Mouse (Mus musculus): ENCODE results near the gene Dnajc6.

The Dnajc6 gene

DNA sequence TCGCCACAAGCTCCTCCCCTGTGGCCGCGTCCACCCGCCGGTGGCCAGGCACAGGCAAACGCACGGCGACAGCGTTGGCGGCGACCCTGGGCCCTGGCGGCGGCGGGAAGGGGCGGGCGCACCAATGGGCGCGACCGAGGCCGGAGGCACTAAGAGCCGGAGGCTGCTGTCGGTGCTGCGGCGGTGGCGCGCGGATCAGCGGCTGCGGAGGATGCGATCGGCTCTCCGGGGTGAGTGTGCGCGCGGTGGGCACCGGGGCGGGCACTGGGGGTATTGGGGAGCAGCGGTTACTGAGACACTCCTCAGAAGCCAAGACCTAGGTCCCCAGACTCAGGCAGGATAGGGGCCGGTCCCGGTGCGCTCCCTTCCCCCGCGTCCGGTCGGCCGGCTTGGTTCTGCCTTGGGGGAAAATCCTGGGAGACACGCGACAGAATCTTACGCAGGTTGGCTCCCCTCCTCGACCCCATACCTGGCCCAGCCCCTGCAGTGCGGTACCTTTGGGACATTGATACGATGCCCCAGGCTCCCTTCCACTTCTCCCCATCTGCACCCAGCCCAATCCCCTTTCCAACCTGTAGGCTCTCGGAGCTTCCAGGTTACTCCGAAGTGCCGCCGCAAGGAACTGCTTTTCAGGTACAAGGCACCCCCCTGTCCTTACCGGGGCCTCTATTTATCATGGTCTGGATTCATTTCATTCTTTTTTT lies at the start of gene Dnajc6:
Gene Dnajc6 (plus strand): TSS at position 115 of the 704 bp plus-strand sequence.
- peak; percentile 42 for DNase-seq

DNA sequence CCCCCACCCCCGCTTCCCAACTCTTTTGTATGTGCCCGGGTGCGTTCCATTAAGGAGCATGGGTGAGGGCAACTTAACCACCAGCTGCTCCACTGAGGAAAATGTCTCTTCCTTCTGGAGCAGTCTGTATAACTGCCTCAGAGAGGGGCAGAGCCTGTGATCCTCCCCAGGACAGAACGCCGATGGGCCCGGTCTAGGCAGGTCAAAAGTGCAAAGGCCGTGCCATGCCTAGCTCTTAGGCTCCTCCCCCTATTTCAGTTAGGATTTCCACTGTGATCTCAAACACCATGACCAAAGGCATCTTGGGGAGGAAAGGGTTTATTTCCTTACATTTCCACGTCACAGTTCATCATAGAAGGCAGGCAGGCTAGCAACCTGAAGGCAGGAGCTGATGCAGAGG lies 47.7 kb upstream of the Dnajc6 start:
- DNase-seq, result no peak

DNA sequence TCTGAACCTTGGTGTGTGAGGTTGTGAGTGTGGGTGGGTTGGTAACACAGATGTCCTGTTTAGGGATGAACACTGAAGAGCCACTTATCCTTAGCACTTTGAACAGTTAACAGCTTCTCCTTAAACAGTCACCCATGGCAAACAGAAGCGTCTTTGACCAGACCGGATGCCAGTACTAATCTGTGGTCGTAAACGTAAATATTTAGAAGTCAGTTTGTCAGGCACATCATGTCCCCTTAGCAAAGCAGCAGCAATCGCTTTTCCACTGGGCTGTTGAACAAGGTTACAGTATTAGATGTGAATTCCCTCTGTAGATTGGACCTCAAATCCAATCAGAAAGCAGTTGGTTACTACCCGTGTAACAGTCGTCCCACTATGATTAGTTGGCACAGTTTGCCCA lies 47.1 kb upstream of the Dnajc6 start:
- DNase-seq, result no peak

DNA sequence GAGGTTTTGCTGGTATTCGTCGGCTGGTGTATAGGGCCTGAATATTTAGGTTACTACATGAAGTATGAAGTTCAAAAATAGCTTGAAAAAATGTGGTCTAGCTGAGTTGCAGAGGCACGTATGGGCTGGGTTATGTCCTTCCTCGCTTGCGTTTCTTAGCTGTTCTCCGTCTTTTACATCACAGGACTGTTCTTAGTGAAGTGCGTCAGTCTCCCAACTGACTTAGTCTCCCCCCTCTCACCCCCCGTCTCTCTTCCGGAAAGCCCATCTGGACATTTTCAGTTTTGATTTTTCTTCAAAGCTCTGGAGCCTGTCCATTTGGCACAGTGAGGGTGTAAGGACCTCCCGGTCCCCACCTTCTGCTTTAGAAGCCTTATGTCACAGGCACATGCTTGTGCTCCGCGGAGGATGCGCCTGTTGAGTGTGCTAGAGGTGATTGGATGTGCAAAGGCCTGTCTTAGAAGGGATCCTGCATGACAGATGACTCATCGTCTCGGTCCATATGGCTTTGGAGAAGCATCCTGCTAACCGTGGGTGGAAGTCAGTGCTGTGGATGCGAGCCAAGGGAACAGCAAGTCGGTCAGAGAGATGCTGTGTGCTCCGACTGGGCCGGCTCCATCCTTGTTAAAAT lies 46.2 kb upstream of the Dnajc6 start:
- DNase-seq, result peak; percentile 29

DNA sequence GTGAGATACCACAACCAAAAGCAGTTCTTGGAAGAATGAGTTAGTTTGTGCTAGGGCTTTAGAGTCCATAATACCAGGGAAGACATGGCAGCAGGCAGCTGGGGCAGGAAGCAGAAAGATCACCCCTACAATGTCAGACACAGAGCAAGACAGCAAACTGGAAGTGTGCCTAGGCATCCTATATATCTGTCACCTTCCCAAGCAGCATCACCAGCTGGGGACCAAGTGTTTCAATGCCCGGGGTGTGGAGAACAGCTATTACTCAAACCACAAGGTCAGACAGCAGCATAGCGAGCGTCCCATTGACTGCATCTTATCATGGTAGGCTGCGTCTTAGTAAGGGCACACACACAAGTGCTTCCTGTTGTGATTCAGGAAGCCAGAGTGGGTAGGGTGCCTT lies 45.4 kb upstream of the Dnajc6 start:
- DNase-seq, result no peak

DNA sequence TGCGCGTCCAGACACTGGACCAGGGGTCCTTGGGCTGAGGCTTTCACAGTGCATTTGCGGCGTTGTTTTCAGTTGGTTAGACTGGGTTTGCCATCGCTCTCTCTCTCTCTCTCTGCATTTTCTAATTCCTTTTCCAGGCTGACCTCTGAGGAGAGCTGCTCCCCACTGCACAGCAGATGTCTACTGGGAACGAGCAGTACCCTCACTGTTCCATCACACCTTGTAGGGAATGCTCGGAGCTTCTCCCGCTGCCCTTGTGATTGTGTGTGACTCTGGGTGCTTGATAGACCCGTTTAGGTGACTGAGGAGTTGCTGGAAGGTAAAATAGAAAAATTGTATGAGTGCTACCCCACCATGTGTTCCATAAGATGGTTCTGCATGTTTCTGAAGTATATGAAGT lies 43.6 kb upstream of the Dnajc6 start:
- no peak for DNase-seq

DNA sequence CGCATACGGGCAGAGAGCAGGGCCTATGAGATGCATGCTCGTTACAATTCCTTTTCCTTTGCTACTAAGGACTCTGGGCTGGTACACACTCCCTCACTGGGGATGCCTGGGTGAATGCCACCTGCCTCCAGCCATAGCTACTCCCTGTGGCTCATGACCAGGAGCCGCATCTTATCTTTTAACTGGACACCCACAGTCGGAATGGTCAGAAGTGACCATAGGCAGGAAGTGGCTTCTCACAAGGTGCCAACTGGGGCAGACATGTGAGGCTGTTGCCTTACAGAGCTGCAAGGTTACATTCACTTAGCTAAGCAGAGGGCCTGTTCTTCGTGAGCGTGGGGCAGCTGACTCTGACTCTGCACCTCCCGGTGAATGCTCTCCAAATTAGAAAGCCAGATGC lies 39.3 kb upstream of the Dnajc6 start:
- DNase-seq, result no peak

DNA sequence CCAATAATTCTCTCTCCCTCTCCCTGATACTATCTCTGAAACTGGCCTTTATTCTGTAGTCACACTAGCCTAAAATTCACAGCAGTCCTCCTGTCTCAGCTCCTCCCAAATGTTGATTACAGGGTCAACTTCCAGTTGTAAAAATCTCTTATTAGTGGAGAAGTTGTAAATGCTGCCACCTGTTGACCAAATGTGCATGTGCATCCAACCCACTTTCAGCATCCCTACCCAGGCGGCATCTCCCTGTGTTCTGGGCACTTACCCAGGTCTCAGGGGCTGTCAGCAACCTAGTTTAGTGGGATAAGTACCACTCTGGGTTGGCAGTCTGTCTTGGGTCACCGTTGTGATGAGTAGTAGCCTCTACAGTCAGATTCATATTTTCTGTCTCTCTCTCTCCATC lies 38.1 kb upstream of the Dnajc6 start:
- DNase-seq, result peak; percentile 66

DNA sequence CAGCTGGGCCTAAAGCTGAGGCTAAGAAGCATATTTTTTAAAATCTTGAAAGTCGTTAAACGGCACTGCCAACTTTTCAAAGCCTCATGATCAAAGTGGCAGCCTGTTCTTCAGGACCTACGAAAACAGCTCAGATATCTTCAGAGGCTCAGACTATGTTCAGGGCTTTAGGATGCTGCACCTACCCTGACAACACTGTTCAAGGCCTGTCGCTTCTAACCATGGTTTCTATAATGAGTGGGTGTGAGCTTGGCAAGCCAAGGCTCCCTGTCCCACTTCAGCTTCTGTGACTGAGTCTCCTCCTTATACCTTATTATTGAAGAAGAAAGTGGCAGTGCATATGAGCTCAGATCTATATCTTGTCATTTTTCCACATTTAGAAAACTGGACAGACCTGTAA lies 37.1 kb upstream of the Dnajc6 start:
- no peak for DNase-seq

DNA sequence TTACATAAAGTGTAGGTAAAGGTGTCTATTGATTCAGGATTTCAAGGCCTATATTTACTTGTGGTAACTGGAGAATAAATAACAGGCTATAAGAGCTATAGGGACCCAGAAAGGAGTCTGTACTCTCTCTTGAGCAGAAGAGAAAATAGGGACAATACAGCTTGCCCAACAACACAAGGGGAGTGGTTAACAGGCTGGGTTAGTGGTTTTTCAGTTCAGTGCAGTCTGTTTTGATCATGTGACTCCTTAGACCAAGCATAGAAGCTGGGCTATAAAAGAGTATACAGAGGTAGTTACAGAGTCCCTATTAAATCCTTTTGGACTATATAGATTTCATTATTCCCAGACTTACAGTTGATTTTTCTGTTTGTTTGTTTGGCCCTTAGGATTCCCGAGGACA lies 36.3 kb upstream of the Dnajc6 start:
- DNase-seq, result no peak

DNA sequence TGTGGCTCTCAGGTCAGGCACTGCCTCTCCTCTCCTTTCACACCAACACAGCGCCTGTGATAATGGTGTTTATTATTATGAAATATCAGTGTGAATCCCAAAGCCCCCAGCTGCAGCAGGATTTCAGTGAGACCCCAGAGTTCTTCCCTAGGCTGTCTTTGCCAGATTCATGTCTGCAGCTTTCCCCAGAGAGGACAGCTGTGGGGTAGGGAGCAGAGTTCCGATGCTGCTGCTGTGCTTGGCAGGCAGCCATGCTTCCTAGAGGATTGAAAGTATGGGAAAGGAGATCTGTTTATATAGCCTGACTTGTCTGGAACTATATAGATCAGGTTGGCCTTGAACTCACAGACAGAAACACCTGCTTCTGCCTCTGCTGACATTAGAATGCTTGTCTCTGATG lies 34.4 kb upstream of the Dnajc6 start:
- DNase-seq, result no peak

DNA sequence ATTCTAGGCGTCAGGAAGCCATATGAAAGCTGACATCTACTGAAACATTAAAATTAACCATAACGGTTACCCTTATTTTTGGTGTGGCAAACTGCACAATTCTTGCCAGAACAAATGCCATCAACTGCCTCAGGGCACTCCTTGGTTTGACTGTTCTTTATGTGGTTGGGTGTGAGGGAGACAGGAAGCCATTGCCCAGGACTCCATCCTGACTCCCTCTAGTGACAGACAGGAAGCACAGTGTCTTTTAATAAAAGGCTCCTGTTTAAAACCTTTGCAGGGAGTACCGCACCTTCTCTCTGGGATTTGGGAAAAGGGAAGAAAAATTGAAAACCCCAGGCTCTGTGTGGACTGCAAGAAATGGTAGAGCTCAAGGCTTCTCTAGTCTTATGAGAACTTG lies 30.2 kb upstream of the Dnajc6 start:
- no peak for DNase-seq

DNA sequence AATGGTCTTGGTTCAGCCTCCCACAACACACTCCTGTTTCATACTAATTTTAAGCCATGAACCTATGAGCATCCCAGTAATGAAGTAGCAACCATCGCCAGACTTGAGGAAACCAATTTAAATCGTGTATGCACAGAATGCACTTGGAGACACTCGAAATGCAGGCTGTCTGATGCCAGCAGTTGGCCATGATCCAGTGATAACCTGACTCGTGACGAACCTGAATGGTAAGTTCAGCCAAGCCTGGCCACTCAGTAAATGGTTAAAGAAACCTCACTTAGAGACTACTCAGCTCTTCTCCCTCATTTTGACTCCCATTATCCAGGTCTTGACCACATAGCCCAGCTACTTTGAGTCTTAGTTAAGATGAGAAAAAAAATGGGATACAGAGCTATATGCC lies 27.2 kb upstream of the Dnajc6 start:
- DNase-seq, result peak; percentile 45

DNA sequence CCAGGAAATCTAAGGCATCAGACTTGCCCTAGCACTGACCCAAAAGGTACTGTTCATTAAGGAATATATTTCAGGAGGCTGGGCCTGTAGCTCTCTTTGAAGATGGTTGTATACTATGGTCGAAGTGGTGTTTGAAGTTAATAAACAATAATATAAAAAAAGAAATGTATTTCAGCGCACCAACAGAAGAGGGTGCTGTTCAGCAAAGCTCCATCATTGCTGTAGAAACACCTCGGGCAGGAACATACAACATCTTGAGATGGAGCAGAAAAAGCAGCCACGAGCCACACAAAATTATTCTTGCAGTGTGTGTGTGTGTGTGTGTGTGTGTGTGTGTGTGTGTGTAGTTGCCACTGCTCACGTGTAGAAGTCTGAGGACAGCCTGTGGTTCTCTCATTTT lies 25.9 kb upstream of the Dnajc6 start:
- no peak for DNase-seq

DNA sequence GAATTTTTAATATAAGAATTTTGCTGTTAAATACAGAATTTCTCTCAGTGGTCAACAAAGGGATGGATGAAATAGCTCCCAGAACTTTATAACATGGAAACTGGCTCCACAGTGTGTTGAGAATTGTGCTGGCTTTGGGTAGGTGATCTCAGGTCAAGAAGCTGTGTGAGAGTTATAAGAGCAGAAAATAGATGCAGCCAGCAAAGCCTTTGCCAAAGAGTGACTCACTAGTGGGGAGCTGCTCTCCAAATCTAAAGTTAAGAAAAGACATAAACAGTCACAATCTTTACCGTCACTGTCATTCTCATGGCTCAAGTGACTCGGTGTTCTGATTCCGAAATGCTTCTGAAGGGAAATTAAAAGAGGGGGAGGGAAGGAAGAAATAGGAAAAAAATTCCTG lies 23.7 kb upstream of the Dnajc6 start:
- DNase-seq, result no peak

DNA sequence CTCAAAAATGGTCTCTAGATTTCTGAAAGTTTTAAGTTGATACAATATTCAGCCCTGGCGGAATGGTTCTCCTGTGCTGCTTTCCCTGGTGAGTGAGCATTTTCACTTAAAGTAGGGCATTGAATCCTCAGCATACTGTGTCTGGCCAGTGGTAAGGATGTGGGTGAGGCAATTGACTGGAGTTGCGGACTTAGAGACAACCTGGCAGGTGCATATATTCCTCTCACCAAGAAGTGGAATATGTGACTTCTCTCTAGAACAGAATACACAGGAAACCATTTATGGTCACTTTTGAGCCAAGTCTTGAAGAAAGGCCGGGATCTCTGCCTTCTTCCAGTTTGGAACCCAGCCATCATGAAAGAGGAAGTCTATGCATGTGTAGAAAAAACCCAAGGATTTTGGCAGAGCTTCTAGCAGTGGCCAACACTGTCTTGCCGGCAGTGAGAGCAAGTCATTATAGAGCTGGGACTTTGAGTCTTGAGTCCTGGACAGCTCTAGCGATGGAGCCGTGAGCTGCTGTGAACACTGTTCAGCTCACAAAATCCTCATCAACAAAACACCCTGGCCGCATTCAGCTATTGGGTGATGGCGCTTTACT lies 6.0 kb upstream of the Dnajc6 start:
- DNase-seq, result no peak

DNA sequence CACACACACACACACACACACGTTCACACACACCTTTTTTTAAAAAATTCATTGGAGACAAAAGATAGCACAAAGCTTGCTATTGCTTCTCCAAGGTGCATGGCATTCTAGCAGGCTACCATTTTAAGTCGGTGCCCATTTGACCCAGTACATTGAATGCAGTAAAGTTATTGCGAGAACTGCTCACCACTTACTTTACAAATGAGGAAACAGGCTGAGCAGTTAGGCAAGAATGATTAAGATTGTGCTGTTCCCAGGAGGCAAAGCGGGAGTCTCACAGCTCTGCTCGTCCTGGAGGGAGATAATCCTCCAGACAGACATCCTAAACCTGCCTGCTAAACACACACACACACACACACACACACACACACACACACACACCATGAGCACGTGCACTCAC lies 4.7 kb upstream of the Dnajc6 start:
- DNase-seq, result no peak

DNA sequence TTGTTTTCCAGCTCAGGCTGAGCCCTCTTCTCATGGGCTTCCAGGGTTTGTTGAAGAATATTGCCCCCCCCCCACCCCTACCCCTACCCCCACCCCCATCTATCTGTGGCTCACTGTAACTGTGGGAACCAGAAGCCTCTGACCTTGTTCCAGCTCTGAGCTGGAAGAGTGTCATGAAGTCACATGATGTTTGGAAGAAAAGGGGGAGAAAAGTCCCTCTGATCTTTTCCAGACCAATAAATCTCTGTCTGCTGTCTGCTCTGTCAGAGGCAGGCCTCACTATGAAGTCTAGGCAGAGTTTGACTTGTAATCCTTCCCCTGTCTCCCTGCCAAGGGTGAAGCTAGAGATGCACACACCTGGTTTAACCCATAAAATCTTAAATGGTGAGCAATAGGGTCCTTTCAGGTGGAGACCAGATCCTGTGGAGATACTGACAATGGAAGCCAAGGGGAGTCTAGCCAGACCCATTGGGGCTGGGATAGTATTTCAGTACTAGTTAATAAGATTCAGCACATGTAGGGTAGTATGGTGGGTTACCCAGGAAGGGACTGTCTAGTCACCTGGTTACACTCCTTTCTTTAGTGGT lies 2.7 kb upstream of the Dnajc6 start:
- no peak for DNase-seq

DNA sequence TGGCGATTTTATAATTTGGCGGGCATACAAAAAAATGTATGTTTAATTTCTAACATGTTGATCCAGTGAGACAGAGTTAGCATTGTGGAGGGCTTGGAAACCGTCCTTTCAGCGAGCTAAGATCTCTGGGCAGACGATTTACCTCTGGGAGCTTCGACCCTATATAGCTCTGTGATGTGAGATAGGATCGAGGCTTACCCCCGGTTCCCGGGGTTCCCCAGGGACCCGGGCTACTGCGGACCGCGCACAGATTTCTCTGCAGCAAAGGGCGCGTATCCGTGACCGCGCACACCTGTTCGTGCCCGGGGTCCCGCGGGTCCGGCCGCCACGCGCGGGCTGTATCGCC lies 287 bp upstream of the Dnajc6 start:
- DNase-seq, result no peak

DNA sequence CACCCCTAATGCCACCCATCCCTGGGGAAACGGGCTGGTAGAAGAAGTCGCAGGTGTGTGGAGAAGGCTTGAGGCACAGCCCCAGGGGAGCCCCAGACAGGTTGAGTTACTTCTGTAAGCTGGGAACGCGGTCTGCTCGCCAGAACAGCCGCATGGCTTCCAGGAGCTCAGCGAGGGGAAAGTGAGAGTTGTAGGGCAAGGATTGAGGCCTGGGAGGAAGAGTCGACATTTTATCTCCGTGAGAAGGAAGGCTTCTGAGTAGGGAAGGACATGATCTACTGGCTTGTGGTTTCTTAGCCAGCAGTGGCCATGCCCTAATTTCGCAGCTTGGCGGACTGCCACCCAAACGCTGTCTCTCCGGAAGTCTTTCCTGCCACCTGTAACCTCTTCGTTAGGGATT lies 888 bp downstream of the Dnajc6 start:
- DNase-seq, result peak; percentile 36

DNA sequence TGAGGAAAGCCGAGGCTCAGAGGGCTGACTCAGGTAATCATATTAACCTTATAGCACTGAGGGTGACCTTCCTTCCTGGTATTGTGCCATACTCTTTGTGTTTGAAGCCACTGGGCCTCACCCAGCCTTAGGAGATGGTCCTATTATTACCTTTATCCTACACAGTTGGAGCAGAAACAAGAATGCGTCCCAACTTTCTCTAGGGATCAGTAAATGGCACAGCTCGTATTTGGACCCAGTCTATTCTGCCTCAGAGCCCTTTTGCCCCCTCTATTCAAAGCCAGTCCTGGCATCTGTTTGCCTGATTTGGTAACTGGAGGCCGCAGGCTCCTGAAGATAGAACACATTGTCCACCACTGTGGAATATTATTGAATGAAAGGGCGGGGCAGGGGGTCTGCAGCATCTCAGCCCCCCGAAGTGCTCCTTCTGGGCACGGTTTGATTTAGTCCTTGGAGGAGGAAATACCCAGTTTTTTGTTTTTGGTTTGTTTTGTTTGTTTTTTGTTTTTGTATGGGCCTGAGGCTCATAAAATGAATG lies 8.1 kb downstream of the Dnajc6 start:
- no peak for DNase-seq

DNA sequence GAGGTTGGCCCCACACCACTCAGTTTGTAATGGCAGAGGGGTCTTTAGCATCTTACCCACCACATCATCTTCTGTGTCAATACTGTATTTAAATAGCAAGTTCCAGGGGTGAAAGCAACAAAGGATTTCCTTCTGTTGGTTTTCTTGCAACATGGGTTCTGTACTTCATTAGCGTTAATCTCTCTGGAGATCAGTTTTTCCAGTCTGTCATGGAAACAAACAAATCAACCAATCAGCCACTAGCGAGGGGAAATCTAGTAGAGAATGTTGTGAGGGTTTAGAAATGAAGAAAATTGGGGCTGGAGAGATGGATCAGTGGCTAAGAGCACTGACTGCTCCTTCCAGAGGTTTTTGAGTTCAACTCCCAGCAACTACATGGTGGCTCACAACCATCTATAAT lies 9.5 kb downstream of the Dnajc6 start:
- no peak for DNase-seq

DNA sequence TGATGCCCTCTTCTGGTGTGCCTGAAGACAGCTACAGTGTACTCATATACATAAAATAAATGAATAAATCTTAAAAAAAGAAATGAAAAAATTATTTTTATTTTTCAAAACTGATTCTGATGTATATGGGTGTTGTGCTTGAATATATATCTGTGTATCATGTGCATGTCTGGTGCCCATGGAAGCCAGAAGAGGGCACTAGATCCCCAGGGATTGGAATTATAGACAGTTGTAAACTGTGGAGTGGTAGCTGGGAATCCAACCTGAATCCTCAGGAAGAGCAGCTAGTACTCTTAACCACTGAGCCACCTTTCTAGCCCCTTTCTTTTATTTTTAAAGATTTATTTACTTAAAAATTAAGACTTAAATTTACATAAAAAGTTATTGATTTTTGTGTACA lies 9.9 kb downstream of the Dnajc6 start:
- DNase-seq, result no peak

All from kidney, postnatal 10 days (tissue).